Comparison of ENCODE assay signal across 9 mouse cellular contexts in the genomic region with DNA sequence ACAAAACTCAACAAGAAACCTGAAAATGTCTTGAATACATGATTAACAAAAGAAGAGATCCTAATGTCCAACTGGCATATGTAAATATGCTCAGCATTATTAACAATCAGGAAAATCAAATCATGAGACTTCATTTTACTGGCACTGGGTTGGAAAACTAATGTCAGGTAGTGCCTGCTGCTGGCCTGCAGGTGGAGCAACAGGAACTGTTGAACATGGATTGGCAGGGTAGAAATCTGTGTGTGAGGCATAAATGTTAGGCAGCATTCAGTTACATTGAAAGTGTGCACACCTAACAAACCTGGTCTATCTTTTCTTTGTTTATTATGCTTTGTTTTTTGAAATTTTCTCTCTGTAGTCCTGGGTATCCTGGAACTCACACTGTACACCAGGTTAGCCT. TPM values are rescaled to one million over a fixed set of nuclear protein-coding genes. Genes with fewer than 3 reads are reported as not detected.
DNase-seq lines count a peak whose midpoint lies in the region; ATAC-seq and TF ChIP-seq lines count a peak whose summit lies in the region.
"Had no signal": no experiment of that assay in that cellular context is flagged by ENCODE, and none has a peak within 500 bp of the region (broad histone marks: within the 10 kb centered on the region; RNA-seq: fewer than 3 reads in every experiment).

No protein-coding gene starts in this region.

- peak; percentile 5 for DNase-seq in embryo, embryonic 10 days (ENCODE audit: low spot score)
- no peak for DNase-seq in embryo, embryonic 9.5 days (ENCODE audit: extremely low spot score)
- DNase-seq in lung, embryonic 14.5 days: peak; percentile 14
- DNase-seq in lung, postnatal 10 days: no peak
- peak; percentile 36 to 40 for DNase-seq in cerebellum, postnatal 10 days
- peak; percentile 15 for DNase-seq in retina, postnatal 1 day
- DNase-seq in urinary bladder, adult 2 months (ENCODE audit: low spot score): no peak
- DNase-seq in left cerebral cortex, adult 11 months (ENCODE audit: low spot score): no peak

- no peak overlapping the region for H3K4me3 ChIP-seq in lung, embryonic 14.5 days (ENCODE audit: low read depth, low read length)
- H3K4me3 ChIP-seq: midbrain, embryonic 10.5 days had no signal

- H3K4me2 ChIP-seq in lung, embryonic 14.5 days: no peak overlapping the region

- peak; percentile 53 for TF ChIP-seq CTCF in lung, embryonic 14.5 days (IDR thresholded peaks at IDR 0.05; ENCODE audit: low read depth)

- no peaks in the 10 kb centered on the region for H3K27me3 ChIP-seq in lung, embryonic 14.5 days (ENCODE audit: insufficient read depth, low read length)

- H3K9ac ChIP-seq in lung, embryonic 14.5 days: no peak overlapping the region

- H3K36me3 ChIP-seq in lung, embryonic 14.5 days (ENCODE audit: insufficient read depth): no peaks in the 10 kb centered on the region
- H3K36me3 ChIP-seq: midbrain, embryonic 10.5 days had no signal

- H3K9me3 ChIP-seq in lung, embryonic 14.5 days (ENCODE audit: low read depth, low read length): no peaks in the 10 kb centered on the region
- H3K9me3 ChIP-seq: midbrain, embryonic 10.5 days had no signal

- H3K27ac ChIP-seq in lung, embryonic 14.5 days (ENCODE audit: low read depth): no peak overlapping the region
- H3K27ac ChIP-seq: midbrain, embryonic 10.5 days had no signal

- H3K4me1 ChIP-seq in lung, embryonic 14.5 days (ENCODE audit: insufficient read depth): no peaks in the 10 kb centered on the region

- ATAC-seq in lung, embryonic 14.5 days (ENCODE audit: insufficient read depth): no peak

RNA-seq across cellular contexts. Expression of a gene that starts 1.9 kb away (rescaled TPM):
- polyA plus RNA-seq in lung, embryonic 14.5 days (2014; fragmentation: Nextera tagmentation; extraction: Ambion mirVana): 22.3 and 24.4 TPM in 2 replicates
- 7.1 and 8.3 TPM in 2 replicates for polyA plus RNA-seq in urinary bladder, adult 2 months (2012; rRNA removed)

RNA-seq across cellular contexts. Expression of a gene that starts 1.9 kb away (rescaled TPM):
- 1.6 and 3.4 TPM in 2 replicates for polyA plus RNA-seq in lung, embryonic 14.5 days (2014; fragmentation: Nextera tagmentation; extraction: Ambion mirVana)
- 6.9 and 7.0 TPM in 2 replicates for polyA plus RNA-seq in urinary bladder, adult 2 months (2012; rRNA removed)

RNA-seq across cellular contexts. Expression of a gene that starts 3.3 kb away (rescaled TPM):
- 27.6 and 44.5 TPM in 2 replicates for polyA plus RNA-seq in lung, embryonic 14.5 days (2014; fragmentation: Nextera tagmentation; extraction: Ambion mirVana)
- 2.7 and 3.7 TPM in 2 replicates for polyA plus RNA-seq in urinary bladder, adult 2 months (2012; rRNA removed)

RNA-seq across cellular contexts. Expression of a gene that starts 14.3 kb away (rescaled TPM):
- 13.4 and 15.6 TPM in 2 replicates for polyA plus RNA-seq in lung, embryonic 14.5 days (2014; fragmentation: Nextera tagmentation; extraction: Ambion mirVana)
- 1.3 and 1.5 TPM in 2 replicates for polyA plus RNA-seq in urinary bladder, adult 2 months (2012; rRNA removed)

RNA-seq across cellular contexts. Expression of a gene that starts 51.5 kb away (rescaled TPM):
- polyA plus RNA-seq in lung, embryonic 14.5 days (2014; fragmentation: Nextera tagmentation; extraction: Ambion mirVana): not detected in 2 replicates
- polyA plus RNA-seq in urinary bladder, adult 2 months (2012; rRNA removed): not detected in 2 replicates
- polyA plus RNA-seq: midbrain, embryonic 10.5 days had no signal

Comparison
In these comparisons a context has a peak if more than half of its experiments do, and no peak if none do; other contexts are left out.
1. DNase-seq: peak in embryo, embryonic 10 days (single experiment), lung, embryonic 14.5 days (single experiment), cerebellum, postnatal 10 days (2 of 2) and retina, postnatal 1 day (single experiment); none in embryo, embryonic 9.5 days (single experiment), lung, postnatal 10 days (single experiment), urinary bladder, adult 2 months (single experiment) and left cerebral cortex, adult 11 months (single experiment).